Mouse (Mus musculus) layer of hippocampus, adult 2 months (tissue): Measurements from ENCODE around the gene Rps21. TPM values are rescaled to one million over a fixed set of nuclear protein-coding genes. Genes with fewer than 3 reads are reported as not detected.
A peak's percentile ranks its signal among the peaks of the same experiment; 100 is the strongest.
"Not testable (repeated sequence)": the region's sequence is repeated elsewhere in the genome, so short reads cannot be mapped to it uniquely, and the experiment has no call there.

Experiments used
- DNase-seq, 2 experiments: peaks; one replicate each; pipeline ENCODE4 v3.0.0; 2022; ENCODE audit warnings: low spot score in 2 of 2
- H3K27ac ChIP-seq: fragments of 200-600 bp; 2 replicates; pipeline ENCODE4 v1.8.1; 2022
- H3K4me3 ChIP-seq: fragments of 200-600 bp; 2 replicates; pipeline ENCODE4 v1.8.1; 2022; ENCODE audit warnings: mild to moderate bottlenecking
- CTCF ChIP-seq: fragments of 200-600 bp; conservative IDR thresholded peaks from 2 replicates; pipeline ENCODE4 v1.8.1; 2022; ENCODE audit warnings: antibody characterized with exemption, mild to moderate bottlenecking, moderate library complexity
- total RNA-seq, 2 experiments: library from RNA; stranded (reverse); gene quantifications; 2 replicates each; pipeline ENCODE4 v1.2.3; 2021

The Rps21 gene
- total RNA-seq, 2 experiments from 2014 or later = 713 to 738 TPM

DNA sequence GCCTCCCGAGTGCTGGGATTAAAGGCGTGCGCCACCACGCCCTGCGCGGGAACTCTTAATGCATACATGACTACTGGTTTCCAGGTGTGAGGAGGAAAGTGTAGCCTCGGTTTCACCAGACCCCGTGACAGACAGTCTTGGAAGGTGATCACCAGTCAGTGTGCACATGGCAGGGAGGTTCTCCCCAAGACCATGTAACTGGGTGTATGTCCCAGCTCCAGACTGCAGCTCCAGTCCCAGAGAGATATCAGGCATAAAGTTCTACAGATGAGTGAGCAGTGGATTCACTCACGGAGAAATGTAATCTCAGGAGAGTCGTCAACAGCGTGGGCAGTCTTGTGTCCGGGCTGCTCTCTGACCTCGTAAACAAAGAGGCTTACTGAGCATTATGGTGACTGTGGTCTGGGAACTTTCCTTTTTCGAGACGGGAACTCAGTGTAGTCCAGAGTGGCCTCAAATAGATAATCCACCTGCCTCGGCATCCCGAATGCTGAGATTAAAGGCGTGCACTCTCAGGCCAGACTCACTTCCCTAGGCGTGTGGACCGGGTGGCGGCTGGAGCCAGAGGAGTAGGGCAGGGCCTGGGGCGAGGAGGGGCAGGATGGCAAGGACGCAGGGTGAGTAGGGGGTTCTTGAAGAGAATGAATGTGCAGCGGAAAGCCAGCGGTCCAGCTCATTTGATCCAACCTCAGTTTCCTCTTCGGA lies 729 bp upstream of the Rps21 start:
- peak overlapping the region; percentile 71 for H3K4me3 ChIP-seq
- DNase-seq = no peak
- no peak for TF ChIP-seq CTCF
- H3K27ac ChIP-seq = peak overlapping the region; percentile 94

DNA sequence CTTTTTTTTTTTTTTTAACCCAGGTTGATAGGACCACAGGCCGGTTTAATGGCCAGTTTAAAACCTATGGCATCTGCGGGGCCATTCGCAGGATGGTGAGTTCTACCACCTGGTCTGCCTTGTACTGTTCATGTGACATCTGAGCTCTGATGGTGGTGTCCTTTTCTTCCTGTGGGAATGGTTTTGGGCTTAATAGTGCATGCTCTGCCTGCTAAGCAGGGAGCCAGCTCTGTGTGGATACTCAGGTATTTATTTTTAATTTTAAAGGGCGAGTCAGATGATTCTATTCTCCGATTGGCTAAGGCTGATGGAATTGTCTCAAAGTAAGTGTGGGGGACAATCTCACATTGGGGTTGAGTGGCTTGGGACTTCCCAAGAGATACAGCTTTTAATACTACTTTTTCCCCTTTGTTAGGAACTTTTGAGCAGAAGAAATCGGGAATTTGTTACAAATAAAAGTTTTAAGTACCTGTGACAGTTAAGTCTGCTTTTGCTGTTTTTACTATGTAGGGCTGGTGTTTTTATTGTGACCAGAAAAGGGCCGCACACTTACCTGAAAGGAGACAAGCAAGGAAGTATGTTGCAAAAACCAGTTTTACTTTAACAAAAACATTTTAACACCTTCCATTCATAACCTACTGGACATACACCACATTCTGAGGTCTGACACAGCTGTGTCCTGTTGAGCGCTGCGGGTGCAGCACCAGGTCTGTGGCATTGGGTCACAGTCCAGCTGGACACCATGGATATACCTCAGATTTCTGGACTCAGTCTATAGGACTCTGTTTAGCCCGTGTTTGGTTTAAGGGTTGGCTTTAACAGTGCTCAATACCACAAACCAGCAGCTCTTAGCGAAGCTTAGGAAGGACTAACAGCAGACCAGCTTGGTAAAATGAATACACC lies 1.0 kb downstream of the Rps21 start:
- no peak for DNase-seq
- peak overlapping the region; percentile 94 for H3K27ac ChIP-seq
- H3K4me3 ChIP-seq = peak overlapping the region; percentile 71
- no peak for TF ChIP-seq CTCF

DNA sequence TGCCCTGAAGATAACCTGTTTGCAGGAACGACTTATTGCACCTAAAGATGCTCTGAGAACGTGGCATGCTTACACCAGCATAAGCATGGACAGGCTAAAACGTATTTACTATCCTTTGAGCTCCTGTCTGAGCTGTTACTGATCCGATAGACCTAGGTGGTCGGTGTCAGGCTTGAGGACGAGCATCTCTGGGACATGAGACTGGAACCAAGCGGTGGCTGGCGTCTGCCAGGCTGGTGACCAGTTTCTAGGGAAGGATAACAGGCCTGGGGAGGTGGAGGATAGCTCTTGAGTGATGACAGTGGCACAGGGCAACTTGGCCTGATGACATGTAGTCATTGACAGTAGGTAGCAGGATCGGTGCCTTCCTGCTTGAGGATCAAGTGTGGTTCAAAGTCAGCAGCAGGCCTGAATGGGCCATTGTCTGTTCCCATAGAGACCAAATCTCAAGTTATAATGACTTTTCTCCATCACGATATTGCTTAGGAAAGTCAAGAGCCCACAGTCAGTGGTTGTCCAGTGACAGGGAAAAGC lies 1.8 kb downstream of the Rps21 start:
- not testable (repeated sequence) for H3K27ac ChIP-seq, H3K4me3 ChIP-seq, DNase-seq

DNA sequence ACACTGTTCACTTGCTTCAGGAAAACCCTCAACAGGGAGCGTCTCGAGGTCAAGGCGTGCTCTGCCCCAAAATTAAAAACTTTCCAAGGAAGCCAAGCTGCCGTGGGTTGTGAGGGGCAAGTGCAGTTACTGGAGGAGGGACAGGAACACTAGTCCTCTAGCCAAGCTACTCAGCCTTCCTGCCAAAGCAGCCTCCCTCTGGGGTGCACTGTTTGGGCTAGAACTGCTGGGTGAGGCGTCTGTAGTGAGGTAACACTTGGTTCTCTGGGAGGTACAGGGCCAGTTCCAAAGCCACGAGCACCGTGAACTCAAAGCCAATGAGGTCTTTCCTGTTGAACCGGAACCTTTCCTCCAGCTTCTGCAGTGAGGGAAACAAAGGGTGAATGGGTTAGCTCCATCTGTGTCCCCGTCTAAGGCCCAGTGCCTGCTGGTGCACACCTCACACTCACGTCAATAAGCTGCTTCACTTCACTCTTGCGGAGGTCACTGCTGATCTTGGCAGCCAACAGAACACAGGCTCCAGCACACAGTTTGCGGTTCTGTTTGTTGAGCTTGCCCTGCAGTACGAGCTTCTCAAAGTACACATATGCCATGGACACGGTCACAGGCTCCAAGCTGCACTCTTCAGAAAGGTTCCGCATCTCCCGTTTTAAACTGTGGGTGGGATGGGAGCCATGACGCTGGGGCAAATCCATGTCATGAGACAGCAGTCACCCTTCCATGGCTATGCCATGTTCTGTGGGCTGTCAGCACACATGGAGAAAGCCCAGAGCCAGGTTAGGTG lies 2.8 kb downstream of the Rps21 start:
- DNase-seq, H3K4me3 ChIP-seq: not testable (repeated sequence)
- H3K27ac ChIP-seq = peak overlapping the region; percentile 46; the same call in 1 of the 2 replicates

DNA sequence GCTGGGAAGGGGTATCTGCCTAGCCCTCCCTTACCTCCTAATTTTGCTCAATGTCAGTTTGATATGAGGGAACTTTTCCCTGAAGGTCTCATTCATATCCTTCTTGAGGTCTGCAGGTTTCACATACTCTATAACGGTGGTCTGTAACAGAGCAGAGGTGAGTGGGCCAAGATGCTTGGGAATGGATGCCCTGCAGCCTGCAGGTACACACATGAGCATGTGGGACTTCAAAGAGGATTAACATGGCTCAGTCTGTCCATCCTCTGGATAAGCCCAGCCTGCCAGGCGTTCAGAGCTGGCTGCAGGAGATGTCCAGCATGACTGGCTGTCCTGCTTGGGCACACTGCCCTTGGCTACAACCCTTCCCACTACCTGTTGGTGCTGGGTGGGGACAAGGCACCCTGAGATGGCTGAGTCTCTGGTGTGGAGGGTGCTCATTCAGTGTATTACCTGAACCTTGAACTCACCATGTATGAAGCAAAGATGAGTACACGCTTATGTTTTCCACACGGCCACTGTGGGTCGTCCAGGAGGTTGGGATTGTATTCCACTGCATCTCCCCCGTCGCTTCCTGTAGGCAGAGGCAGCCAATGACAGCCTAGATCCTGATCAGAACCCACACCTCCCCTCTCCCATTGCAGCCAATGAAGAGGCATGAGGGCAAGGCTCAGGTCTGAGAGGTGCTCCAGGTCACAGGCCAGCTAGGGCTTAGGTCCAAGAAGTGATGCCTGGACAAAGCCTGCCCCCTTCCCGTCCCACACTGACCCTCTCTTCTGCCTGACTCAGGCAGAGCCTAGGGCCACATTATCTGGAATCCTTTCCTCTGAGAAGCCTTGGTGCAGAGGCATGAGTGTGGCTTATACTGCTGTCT lies 3.7 kb downstream of the Rps21 start:
- no peak for DNase-seq
- TF ChIP-seq CTCF = no peak
- H3K27ac ChIP-seq = peak overlapping the region; percentile 46; the same call in 1 of the 2 replicates
- H3K4me3 ChIP-seq = no peak overlapping the region

DNA sequence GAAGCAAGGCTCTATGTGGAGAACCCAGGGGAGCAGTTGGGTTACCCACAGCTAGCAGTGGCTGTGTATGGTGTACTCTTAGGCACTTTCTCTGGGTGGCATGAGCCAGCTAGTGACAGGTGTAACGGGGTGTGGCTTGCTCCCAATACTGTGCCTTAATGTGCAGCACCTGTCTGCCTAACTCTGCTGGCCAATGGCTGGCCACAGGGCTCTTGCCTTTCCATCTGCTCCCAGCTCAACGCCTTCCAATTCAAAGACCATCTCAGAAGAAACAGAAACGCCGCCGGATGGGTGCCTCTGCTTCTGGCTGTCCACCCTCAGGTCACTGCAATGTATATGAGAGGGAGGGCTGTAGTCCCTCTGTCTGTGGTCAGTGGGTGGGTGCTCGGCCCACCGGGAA lies 4.7 kb downstream of the Rps21 start:
- peak overlapping the region; percentile 61 for H3K27ac ChIP-seq
- no peak for DNase-seq
- no peak for TF ChIP-seq CTCF
- no peak overlapping the region for H3K4me3 ChIP-seq

DNA sequence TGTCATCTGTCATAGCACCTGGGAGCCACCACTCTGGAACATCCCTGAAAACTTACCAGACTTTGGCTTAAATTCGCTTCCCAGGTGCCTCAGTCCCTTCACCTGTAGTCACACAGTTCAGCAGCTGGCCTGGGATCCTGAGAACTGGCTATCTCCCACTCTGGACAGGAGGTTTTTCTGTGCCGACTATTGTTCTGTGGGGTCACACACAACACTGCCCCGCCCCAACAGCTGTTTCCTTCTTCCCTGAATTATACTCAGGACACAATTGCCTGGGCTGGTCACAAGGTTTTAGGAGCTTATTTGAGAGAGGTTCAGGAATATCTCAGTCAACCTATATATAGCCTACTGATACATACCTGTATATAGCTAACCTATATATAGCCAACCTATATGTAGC lies 5.3 kb downstream of the Rps21 start:
- TF ChIP-seq CTCF = no peak
- H3K27ac ChIP-seq = peak overlapping the region; percentile 61
- DNase-seq = no peak
- H3K4me3 ChIP-seq = no peak overlapping the region

DNA sequence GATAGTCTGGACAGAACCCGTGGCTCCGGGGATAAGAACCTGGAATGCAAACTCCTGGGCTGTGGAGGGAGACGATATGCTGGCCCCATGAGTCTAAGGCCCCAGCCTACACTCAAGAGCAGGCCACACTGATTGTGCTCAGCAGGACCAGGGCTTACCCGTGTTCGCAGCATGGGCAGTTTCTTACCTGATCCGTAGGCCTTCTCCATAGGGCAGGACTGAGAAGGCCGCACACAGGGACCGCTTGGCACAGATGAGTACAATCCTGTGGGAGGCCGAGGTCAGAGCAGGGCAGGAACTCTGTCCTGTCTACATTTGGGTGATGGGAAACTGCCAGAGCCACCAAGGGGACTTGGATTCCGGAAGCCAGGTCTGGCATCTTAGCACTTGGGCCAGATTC lies 5.7 kb downstream of the Rps21 start:
- peak overlapping the region; percentile 33; the same call in 1 of the 2 replicates for H3K27ac ChIP-seq
- no peak overlapping the region for H3K4me3 ChIP-seq
- no peak for DNase-seq
- TF ChIP-seq CTCF = no peak

DNA sequence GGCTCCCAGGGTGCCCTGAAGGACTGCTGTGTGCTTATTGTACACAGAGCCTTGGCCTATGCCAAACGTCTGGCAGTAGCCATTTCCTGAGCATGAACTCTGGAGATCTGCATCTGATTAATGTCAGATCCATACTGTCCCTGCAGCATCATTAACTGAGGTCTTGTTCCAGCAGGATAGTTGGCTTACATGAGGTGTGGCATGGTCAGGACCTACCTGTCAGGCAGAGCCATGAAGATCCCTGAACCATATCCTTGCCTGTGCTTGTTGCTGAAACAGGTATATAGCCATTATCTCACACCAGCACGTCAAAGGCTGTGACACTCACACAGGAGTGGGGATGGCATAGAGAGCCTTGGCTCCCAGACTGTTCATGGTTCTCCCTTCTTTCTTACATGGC lies 10.8 kb downstream of the Rps21 start:
- no peak overlapping the region for H3K4me3 ChIP-seq
- DNase-seq = no peak
- no peak for TF ChIP-seq CTCF
- 0 out of 2 replicates have a peak overlapping the region, but pooled peaks have one; percentile 7 for H3K27ac ChIP-seq

DNA sequence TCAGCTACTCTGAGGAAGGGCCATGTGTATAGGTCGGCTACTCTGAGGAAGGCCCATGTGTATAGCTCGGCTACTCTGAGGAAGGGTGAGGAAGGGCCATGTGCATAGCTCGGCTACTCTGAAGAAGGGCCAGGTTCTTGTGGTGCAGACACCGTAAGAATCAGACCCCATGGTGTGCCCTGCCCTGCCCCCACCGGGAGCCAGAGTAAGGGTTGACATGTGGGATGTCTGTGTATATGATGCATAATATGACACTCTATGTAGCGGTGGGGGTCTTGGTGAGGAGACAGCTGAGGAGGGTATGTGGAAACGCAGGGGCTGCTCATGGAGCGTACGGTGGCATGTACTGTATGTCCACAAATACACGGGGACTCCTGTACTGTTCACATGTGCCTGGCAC lies 12.2 kb downstream of the Rps21 start:
- Histone ChIP-seq H3K27ac (no peak overlapping the region), H3K4me3 (no peak overlapping the region)
- no peak for DNase-seq
- no peak for TF ChIP-seq CTCF

DNA sequence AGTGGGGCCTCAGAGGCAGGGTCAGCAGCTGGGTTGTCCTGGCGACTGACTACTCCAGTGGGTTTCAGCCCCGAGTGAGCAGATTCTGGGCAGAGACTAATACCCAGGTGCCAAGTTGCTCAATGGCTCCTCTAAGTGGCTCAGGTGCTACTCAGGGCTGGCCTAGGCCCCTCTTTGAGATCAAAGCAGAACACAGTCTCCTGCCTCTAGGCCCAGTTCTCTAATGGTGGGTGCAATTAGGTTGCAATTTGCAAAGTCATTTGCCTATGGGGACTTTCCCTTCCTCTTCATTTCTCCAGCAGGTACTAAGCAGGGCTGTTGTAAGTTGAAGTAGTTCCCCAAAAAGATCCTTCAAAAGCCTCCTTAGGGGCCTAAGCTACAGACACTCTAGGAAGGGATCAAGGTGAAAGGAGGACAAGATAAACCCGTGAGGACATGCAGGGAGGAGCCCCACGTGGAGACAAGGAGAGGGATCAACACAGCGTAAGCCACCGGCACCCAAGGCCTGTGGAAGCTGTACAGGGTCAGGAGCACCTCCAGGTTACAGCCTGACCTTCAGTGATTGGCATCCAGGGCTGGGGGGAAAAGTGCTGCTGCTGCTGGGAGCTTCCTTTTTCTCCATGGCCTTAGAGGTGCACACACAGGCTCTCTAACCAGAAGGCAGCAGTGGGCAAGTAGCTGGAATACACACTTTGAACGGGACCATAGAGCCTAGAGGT lies 13.5 kb downstream of the Rps21 start:
- no peak overlapping the region for H3K4me3 ChIP-seq
- TF ChIP-seq CTCF = no peak
- H3K27ac ChIP-seq = peak overlapping the region; percentile 83; the same call in 1 of the 2 replicates
- no peak for DNase-seq
